Mouse (Mus musculus): ENCODE results near the gene Mif4gd.

Gene Mif4gd

DNA sequence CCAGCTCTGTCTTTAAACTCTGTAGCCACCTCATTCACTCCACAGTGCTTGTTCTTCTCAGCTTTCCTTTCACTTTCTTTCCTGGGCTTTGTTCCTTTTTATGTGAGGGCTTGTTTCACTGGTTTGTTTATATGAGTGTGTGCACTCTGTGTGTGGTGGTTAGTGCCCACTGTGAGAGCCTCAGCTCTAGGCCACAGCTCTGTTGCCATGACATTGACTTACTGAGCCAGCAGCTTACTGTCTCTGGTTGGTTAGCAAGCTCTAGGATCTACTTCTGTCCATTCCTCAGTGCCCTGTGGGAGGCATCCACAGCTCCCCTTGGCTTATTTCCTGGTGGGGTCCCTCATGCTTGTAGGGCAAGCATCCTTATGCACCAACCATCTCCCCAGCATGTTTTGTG, 33.7 kb downstream of the Mif4gd start:
- no peak for DNase-seq (ENCODE audit: low read depth, low spot score)

DNA sequence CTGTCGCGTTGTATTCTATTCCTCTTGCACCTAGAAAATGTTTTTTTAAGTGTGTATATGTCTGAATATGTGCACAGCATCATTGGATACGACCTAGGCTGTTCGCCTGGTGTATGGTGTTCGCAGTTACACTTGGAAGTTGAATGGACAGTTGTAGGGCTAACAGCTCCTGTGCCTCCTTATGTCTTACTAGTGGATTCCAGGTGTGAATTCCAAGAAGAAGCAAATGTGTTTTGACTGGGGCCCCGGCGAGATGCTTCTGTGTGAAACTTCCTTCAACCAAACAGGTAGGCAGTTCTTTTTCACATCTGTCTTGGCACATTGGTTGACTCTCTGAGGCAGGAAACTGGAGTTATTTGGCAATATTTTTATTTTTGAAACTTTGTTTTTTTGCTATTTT, 47.8 kb downstream of the Mif4gd start:
- DNase-seq (ENCODE audit: low read depth, low spot score): no peak

DNA sequence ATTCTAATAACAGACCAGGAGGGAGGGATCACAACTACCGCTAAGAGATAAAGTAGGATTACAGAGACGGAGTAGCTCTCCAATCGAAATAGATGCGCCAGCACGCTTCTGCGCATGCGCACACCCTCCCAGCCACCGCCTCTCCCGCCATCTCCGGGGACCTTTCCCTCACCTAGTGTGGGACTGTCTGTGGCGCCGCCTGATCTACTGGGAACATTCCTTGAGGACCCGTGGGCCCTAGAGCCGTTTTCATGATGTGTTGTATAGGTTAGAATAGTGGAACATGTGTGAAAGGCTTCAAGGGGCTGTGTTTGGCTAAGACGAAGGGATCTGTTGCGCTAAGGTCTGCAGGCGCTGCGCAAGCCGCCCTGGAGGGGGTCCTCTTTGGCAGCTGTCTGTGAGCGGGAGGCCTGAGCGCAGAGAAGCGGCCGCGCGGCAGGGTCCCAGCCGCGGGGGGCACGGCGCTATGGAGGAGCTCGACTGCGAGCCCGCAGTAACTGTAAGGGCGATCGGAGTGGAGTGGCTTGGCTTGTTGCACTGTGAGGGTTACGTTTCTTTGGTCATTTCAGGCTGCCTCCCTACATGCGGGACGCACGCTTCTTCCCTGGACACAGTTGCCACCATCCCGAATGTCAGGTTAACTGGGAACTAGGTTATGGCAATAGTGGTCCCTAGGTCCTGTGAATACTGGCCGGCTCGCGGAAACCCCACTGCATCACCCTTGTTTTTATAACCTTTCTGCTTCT, 48.5 kb downstream of the Mif4gd start, which contains the start of gene Nup85:
Gene Nup85, plus strand, starts transcription at position 371 of the 746 bp plus-strand sequence.
- peak; percentile 97 for DNase-seq (ENCODE audit: low read depth, low spot score)

DNA sequence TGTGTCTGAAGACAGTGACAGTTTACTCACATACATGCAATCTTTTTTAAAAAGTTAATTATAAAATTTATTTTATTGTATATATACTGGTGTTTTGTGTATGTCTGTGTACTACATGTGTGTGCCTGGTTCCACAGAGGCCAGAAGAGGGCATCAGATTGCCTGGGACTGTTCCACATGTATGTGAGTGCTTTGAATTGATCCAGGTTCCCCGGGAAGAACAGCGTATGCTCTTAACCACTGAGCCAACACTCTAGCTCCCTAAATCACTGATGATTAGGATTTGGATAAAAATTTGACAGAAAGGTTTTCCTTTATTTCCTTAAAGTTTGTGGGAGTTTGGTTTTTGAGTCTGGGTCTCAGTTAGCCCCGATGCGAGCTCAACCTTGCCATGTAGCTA, 49.4 kb downstream of the Mif4gd start:
- peak; percentile 24 for DNase-seq (ENCODE audit: low read depth, low spot score)
